Mouse (Mus musculus) hindbrain, embryonic 12.5 days (tissue): ENCODE measurements around the gene Zfyve28. TPM values are rescaled to one million over a fixed set of nuclear protein-coding genes. Genes with fewer than 3 reads are reported as not detected.

Experiments
- ATAC-seq: fragments of 200-750 bp; cut with Nextera tagmentation; 2 replicates; pipeline ENCODE4 v1.8.0; 2017; ENCODE audit warnings: moderate TSS enrichment; ENCODE audit not compliant: low FRiP score
- H3K27ac ChIP-seq: fragments of 300-500 bp; sonication (generic); 2 replicates; pipeline ENCODE4 v1.5.1; 2016; ENCODE audit warnings: mild to moderate bottlenecking
- H3K27me3 ChIP-seq: fragments of 300-500 bp; sonication (generic); 2 replicates; pipeline ENCODE4 v1.6.1; 2016; ENCODE audit warnings: mild to moderate bottlenecking
- H3K36me3 ChIP-seq: fragments of 300-500 bp; sonication (generic); 2 replicates; pipeline ENCODE4 v1.6.1; 2016; ENCODE audit warnings: mild to moderate bottlenecking
- H3K4me1 ChIP-seq: fragments of 300-500 bp; sonication (generic); 2 replicates; pipeline ENCODE4 v1.6.1; 2016
- H3K4me2 ChIP-seq: fragments of 300-500 bp; sonication (generic); replicated peaks from 2 replicates; pipeline ENCODE4 v1.6.1; 2016; ENCODE audit warnings: mild to moderate bottlenecking
- H3K4me3 ChIP-seq: fragments of 300-500 bp; sonication (generic); 2 replicates; pipeline ENCODE4 v1.5.1; 2016; ENCODE audit warnings: mild to moderate bottlenecking
- H3K9ac ChIP-seq: fragments of 300-500 bp; sonication (generic); 2 replicates; pipeline ENCODE4 v1.6.1; 2016; ENCODE audit warnings: mild to moderate bottlenecking, moderate library complexity
- H3K9me3 ChIP-seq: fragments of 300-500 bp; sonication (generic); replicated peaks from 2 replicates; pipeline ENCODE4 v1.6.1; 2016; ENCODE audit warnings: mild to moderate bottlenecking
- WGBS: fragments of 180-500 bp; shearing (Covaris S2); methylation state at CpG from one replicate; pipeline ENCODE4 v1.1.7; 2016; 5-methylcytosine and 5-hydroxymethylcytosine counted together
- polyA plus RNA-seq: library from polyadenylated mRNA; unstranded; fragments of >200 nt; fragmentation: Nextera tagmentation; extraction: Ambion mirVana; gene quantifications from 2 replicates; pipeline ENCODE4 v1.2.1, GENCODE M21; 2016

Gene Zfyve28
- polyA plus RNA-seq, 1 experiment from 2014 or later: 2.9 TPM

DNA sequence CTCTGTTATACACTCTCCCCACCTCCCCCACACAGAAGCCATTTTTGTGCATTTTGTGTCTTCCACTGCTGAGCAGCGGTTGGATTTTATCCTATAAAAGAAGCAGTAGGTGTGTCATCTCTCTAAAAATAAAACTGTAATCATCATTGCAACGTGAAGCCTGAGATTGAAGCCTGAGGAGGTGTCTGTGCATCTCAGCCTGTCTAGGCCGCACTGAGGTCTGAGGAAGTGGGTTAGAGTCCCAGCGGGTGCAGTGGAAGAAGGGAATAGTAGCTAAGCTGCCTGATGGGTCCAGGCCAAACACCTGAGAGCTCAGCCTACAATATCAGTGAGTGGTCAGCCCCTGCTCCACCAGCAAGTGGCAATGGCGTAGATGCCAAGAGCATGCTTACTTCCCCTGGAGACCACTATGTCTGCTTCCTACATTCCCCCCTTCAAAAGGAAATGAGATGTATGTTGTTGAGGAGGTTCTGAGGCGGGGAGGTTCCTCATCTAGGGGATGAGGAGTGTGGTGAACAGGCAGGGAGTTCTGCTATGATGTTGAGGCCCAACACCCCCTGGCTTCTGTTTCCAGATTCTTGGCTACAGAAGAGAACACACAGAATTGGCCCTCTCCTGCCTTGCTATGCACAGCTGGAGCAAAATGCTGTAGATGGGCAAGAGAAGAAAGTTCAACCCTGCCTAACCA is 93.1 kb downstream of the Zfyve28 start:
- Histone ChIP-seq H3K9me3 (no peaks in the 10 kb centered on the region), H3K4me2 (no peak overlapping the region), H3K27ac (no peak overlapping the region), H3K9ac (no peak overlapping the region), H3K27me3 (no peaks in the 10 kb centered on the region), H3K36me3 (no peaks in the 10 kb centered on the region), H3K4me1 (no peaks in the 10 kb centered on the region), H3K4me3 (no peak overlapping the region)
- WGBS: 84% methylated on average over 6 of the region's 6 CpGs
- ATAC-seq: no peak

DNA sequence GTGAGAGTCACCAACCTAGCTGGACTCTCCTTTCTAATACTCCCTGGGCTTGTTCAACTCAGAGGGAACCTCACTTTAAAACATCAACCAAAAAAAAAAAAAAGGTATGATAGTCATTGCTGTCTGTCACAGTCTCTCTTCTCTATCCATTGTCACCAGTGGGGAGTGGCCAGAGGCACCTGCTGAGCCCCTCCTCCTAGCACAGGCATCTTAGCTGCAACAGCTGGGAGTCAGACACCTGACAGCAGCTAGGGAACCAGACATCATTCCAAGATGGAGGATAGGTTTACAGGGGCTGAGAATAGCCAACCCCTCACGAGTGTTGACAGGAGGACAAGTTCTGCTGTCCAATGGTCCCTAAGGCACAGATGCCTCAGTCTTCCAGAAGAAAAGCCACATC is 93.8 kb downstream of the Zfyve28 start:
- H3K4me2 ChIP-seq: no peak overlapping the region
- no peak overlapping the region for H3K4me3 ChIP-seq
- H3K4me1 ChIP-seq: peaks cover under 1% of the 10 kb centered on the region; the same call in 1 of the 2 replicates
- 31% methylated on average over 1 of the region's 1 CpGs for WGBS
- no peaks in the 10 kb centered on the region for H3K27me3 ChIP-seq
- no peaks in the 10 kb centered on the region for H3K36me3 ChIP-seq
- ATAC-seq: no peak
- no peaks in the 10 kb centered on the region for H3K9me3 ChIP-seq
- H3K27ac ChIP-seq: no peak overlapping the region
- H3K9ac ChIP-seq: no peak overlapping the region

DNA sequence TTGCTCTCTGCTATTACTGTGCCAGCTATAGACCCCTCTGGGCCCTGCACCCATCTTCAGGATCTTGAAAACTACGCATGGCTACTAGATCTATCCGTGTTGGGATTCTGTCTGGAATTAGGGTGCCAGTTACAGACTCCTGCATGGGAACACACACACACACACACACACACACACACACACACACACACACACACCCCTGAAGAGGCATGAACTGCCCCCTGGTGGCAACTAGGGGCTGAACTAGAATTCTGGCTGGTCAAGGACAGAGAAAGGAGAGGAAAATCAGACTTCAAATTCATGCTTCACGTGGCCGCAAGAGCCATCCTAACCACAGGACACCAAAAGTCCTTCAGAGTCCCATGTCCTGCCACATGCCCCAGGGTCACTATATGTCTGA is 96.4 kb downstream of the Zfyve28 start:
- ATAC-seq: no peak

DNA sequence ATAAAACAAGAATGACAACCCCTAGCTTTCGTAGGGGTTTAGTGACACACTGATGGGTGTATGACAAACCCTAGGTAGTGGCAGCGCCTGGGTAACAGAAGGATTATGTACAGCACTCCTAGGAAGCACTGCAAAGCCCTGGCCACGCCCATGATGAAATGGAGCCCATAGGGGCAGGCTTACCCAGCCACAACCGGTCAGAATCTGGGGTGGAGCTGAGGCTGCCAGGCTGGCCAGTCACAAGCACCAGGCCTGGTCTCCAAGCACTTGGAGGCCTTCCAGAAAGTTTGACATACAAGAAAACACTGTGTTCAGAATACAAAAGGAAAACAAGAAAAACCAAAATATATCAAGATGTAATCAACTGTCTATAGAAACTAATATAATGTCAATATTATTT is 97.2 kb downstream of the Zfyve28 start:
- ATAC-seq: no peak
- H3K4me2 ChIP-seq: no peak overlapping the region
- no peaks in the 10 kb centered on the region for H3K36me3 ChIP-seq
- H3K4me3 ChIP-seq: no peak overlapping the region
- H3K9ac ChIP-seq: no peak overlapping the region
- H3K27me3 ChIP-seq: no peaks in the 10 kb centered on the region
- H3K4me1 ChIP-seq: peaks cover 20% of the 10 kb centered on the region
- H3K27ac ChIP-seq: no peak overlapping the region
- no peaks in the 10 kb centered on the region for H3K9me3 ChIP-seq
- WGBS: 40% methylated on average over 4 of the region's 4 CpGs

More for the DNA sequence above, 96.4 kb downstream of the Zfyve28 start:
- Histone ChIP-seq H3K4me3 (no peak overlapping the region), H3K36me3 (no peaks in the 10 kb centered on the region), H3K4me1 (peaks cover 14% of the 10 kb centered on the region), H3K9ac (no peak overlapping the region), H3K27me3 (no peaks in the 10 kb centered on the region), H3K27ac (no peak overlapping the region), H3K9me3 (no peaks in the 10 kb centered on the region), H3K4me2 (no peak overlapping the region)
- WGBS: 79% methylated on average over 4 of the region's 4 CpGs

DNA sequence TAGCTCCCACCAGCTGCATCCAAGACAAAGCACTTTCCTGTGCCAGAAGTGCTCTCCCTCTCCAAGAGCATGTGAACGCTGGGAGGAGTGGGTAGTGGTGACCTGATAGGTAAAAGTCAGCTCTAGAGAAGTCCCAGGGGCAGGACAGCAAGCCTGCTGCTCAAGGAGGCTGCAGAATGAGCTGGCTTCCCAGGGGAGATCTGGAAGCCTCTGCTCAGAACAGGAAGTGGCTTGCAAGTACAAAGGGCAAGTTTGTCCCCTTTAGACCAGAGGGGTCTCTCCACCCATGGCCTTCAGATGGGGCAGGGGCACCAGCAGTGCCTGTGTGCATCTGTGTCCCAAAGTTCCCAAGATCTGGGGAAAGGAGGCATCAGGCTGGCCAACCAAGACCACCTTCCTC is 98.7 kb downstream of the Zfyve28 start:
- Histone ChIP-seq H3K27me3 (no peaks in the 10 kb centered on the region), H3K4me3 (no peak overlapping the region), H3K27ac (no peak overlapping the region), H3K9ac (no peak overlapping the region), H3K4me2 (no peak overlapping the region), H3K36me3 (no peaks in the 10 kb centered on the region), H3K4me1 (peaks cover 35% of the 10 kb centered on the region), H3K9me3 (no peaks in the 10 kb centered on the region)
- WGBS: 61% methylated on average over 1 of the region's 1 CpGs
- no peak for ATAC-seq

DNA sequence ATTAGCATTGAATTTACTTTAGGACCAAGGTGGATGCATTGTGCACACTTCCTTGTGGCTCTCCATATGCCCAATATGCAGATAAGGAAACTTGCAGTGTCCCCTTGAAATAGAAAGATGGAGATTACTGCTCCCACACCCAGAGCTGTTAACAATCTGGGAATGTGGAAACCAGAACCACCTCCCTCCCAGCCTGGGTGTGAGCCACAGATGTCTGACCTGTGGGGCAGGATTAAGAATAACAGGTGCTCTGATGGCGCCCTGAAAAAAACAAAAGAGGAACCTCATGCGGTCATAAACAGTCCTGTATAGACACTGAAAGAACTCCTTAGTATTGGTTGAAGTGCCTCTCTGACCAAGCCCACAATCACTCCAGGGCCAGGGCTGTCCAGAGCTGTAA is 99.4 kb downstream of the Zfyve28 start:
- ATAC-seq: no peak
- peaks cover 41% of the 10 kb centered on the region for H3K4me1 ChIP-seq
- H3K4me3 ChIP-seq: no peak overlapping the region
- no peak overlapping the region for H3K9ac ChIP-seq
- no peaks in the 10 kb centered on the region for H3K27me3 ChIP-seq
- H3K36me3 ChIP-seq: no peaks in the 10 kb centered on the region
- WGBS: 71% methylated on average over 2 of the region's 2 CpGs
- H3K27ac ChIP-seq: no peak overlapping the region
- peak overlapping the region; percentile 70 for H3K4me2 ChIP-seq
- H3K9me3 ChIP-seq: no peaks in the 10 kb centered on the region

DNA sequence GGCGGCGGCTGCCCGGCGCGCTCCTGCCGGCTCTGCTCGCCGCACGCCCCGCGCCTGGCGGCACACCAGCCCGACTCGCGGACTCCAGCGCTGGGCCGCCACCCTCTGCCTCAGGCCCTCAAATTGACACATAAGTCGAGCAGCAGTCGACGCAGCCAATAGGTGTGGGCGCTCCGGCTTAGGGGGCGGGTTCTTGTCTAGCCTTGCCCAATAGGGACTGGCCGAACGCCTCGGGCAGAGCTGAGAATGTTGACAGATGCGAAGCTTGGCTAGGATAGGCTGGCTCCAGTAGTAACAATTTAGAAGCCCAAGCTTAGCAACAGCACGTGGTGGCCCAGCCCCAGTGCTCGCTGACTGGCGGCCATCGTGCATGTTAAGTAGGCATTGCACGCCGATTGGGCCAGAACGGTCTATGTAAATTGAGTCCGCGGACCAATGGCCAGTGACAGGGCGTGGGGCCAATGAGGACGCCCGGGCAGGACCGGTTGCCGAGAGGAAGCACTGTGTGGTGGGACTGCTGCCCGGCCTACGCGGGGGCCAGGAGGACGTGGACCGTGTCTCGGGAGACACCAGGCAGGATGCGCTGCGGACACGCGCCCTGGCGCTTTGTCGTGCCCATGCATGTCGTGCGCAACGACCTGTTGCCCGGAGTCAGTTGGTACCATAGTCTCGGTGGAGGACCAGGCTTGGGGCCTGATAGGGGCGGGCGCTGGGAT is 100.5 kb downstream of the Zfyve28 start, which contains the start of gene Mxd4:
Gene Mxd4, minus strand, starts transcription at position 120 of the 716 bp plus-strand sequence.
- Histone ChIP-seq H3K4me3 (peak within 1 kb of the TSS; percentile 91), H3K27ac (peak within 1 kb of the TSS; percentile 92), H3K27me3 (no peaks in the 10 kb centered on the region), H3K9ac (peak within 1 kb of the TSS; percentile 84), H3K4me2 (peak within 1 kb of the TSS; percentile 90), H3K36me3 (no peaks in the 10 kb centered on the region; the same call in 1 of the 2 replicates), H3K4me1 (peaks cover 47% of the 10 kb centered on the region), H3K9me3 (no peaks in the 10 kb centered on the region)
- under 1% methylated on average over 60 of the region's 60 CpGs for WGBS
- peak; percentile 99 for ATAC-seq

DNA sequence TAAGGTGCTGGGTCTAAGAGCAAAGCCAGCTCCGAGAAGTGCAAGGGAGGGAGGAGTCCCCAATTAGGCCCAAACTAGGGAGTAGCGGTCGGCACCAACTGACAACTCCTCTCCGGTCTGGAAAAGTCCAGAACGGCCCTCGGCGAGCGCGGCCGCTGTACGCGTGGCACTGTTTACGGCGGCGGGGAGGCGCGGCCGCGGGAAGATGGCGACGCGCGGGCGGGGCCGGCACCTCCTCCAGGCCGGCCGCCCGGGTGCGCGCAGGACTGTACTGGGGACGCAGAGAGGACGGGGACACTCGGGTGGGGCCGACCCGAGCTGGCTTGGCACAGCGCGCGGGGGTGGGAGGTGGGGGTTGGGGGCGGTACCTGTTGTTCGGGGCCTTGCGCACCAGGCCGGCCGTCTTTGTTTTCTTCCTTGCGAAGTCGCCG is 101.3 kb downstream of the Zfyve28 start:
- H3K9me3 ChIP-seq: no peaks in the 10 kb centered on the region
- H3K4me2 ChIP-seq: peak overlapping the region; percentile 90
- peak overlapping the region; percentile 91 for H3K4me3 ChIP-seq
- peak; percentile 20 for ATAC-seq
- peaks cover 6% of the 10 kb centered on the region for H3K36me3 ChIP-seq
- peak overlapping the region; percentile 84 for H3K9ac ChIP-seq
- peak overlapping the region; percentile 92 for H3K27ac ChIP-seq
- 0% methylated on average over 25 of the region's 46 CpGs for WGBS
- peaks cover 47% of the 10 kb centered on the region for H3K4me1 ChIP-seq
- no peaks in the 10 kb centered on the region for H3K27me3 ChIP-seq

DNA sequence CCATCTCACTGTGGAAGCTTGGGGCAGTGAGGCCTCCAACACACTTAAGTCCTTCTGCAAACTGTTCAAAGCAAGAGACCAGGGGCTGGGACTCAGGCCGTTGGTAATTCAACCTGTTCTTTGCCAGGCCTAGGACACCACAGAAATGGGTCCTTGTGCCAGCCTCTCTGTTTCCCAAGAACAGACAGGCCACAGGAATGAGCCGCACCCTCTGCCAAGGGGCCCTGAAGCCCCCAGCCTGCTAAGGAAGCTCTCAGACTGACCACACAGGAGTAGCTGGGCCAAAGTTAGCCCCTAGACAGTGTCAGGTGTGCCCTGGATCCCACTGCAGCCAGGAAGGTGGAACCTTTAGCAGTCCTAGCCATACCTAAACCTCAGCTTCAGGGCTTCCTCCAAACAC is 101.9 kb downstream of the Zfyve28 start:
- H3K4me1 ChIP-seq: peaks cover 47% of the 10 kb centered on the region

DNA sequence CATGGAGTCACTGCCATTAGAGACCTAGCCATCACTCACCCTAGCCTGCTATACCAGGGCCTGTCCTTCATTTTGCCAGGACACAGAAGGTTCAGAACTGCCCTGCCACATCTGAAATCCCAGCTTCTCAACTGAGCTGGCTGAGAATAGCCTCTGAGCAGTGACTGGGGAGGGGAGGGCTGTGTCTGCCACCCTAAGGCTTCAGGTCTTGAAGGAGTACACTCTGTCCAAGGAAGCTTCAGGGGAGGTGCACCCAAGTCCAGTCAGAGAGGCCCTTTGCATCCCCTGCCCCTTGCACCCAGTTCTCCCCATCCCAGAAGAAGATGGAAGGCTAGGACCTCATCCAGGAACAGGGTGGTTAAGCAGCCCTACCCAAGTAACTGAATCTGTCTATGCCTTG is 102.5 kb downstream of the Zfyve28 start:
- Histone ChIP-seq H3K27me3 (no peaks in the 10 kb centered on the region), H3K4me3 (peak overlapping the region; percentile 91; the same call in 1 of the 2 replicates), H3K4me1 (peaks cover 47% of the 10 kb centered on the region), H3K27ac (no peak overlapping the region), H3K9me3 (no peaks in the 10 kb centered on the region), H3K36me3 (peaks cover 12% of the 10 kb centered on the region), H3K9ac (peak overlapping the region; percentile 84), H3K4me2 (peak overlapping the region; percentile 90)
- ATAC-seq: no peak

More for the DNA sequence above, 101.9 kb downstream of the Zfyve28 start:
- H3K36me3 ChIP-seq: peaks cover 9% of the 10 kb centered on the region
- no peaks in the 10 kb centered on the region for H3K9me3 ChIP-seq
- peak overlapping the region; percentile 84 for H3K9ac ChIP-seq
- ATAC-seq: no peak
- H3K4me2 ChIP-seq: peak overlapping the region; percentile 90
- 0 out of 2 replicates have a peak overlapping the region, but pooled peaks have one; percentile 92 for H3K27ac ChIP-seq
- no peaks in the 10 kb centered on the region for H3K27me3 ChIP-seq
- H3K4me3 ChIP-seq: peak overlapping the region; percentile 91
- 79% methylated on average over 2 of the region's 2 CpGs for WGBS

DNA sequence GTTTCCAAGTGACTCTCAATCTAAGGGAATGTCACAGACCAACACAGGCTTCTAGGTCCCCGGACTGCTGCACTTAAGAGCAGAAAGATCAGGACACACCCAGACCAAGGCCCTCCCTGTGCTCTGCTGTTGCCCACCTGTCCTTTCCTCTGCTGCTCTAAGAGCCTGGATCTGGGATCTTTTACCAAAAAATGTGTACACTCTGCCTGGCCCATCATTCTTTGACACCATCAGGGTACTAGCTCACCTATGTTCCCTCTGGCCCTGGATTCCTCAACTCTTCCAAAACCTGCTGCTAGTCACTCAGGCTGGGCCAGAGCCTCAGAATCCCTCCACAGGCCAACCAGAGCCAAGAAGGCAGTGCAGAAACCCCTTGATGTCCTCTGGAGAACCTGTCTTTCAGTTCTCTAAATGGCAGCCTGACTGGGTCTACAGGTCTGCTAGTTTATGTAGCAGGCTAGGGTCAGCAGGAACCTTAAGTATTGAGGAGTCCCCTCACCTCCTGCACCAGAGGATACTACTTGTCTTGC is 103.1 kb downstream of the Zfyve28 start:
- H3K36me3 ChIP-seq: peaks cover 16% of the 10 kb centered on the region
- WGBS: 79% methylated on average over 1 of the region's 1 CpGs
- no peak for ATAC-seq
- H3K4me3 ChIP-seq: no peak overlapping the region
- no peaks in the 10 kb centered on the region for H3K9me3 ChIP-seq
- H3K4me1 ChIP-seq: peaks cover 47% of the 10 kb centered on the region
- peak overlapping the region; percentile 90 for H3K4me2 ChIP-seq
- H3K9ac ChIP-seq: peak overlapping the region; percentile 84; the same call in 1 of the 2 replicates
- H3K27me3 ChIP-seq: no peaks in the 10 kb centered on the region
- no peak overlapping the region for H3K27ac ChIP-seq

DNA sequence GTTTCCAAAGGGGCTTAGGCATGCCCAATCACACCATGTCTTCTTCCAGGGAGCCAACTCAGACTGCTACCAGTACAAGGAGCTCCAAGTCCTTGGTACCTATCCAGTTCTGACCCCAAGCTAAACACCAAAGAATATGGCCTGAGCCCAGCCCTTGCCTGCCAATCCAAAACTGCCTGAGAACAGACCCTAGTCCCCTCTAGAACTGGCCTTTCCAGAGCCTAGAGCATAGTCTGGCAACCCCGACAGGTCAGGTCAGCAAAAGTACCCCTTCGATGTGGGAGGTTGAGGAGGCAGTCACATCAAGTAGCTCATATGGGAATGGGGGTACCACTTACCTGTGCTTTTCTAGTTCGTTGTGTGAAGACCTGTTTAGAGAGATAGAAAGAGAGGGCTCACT is 104.3 kb downstream of the Zfyve28 start:
- Histone ChIP-seq H3K4me3 (no peak overlapping the region), H3K27ac (no peak overlapping the region), H3K36me3 (peaks cover 23% of the 10 kb centered on the region), H3K9ac (no peak overlapping the region), H3K27me3 (no peaks in the 10 kb centered on the region), H3K4me2 (no peak overlapping the region), H3K9me3 (no peaks in the 10 kb centered on the region), H3K4me1 (peaks cover 43% of the 10 kb centered on the region)
- ATAC-seq: no peak
- 90% methylated on average over 3 of the region's 3 CpGs for WGBS
